Mouse (Mus musculus) heart, postnatal 25 days (tissue): ENCODE data around the gene Sgca. TPM values are rescaled to one million over a fixed set of nuclear protein-coding genes. Genes with fewer than 3 reads are reported as not detected.
"Not testable (repeated sequence)": the region's sequence is repeated elsewhere in the genome, so short reads cannot be mapped to it uniquely, and the experiment has no call there.

Experiments
- DNase-seq: peaks from one replicate; pipeline ENCODE4 v3.0.0; 2022; ENCODE audit warnings: low spot score
- intact Hi-C: fragments of 180-260 bp; cut with DNase I; formaldehyde crosslinking; loops from one replicate; pipeline ENCODE4 v1.15.1; 2025
- total RNA-seq, 2 experiments: library from RNA; stranded (reverse); gene quantifications; 2 replicates each; pipeline ENCODE4 v1.2.3; 2021

Gene Sgca
- 100 to 1,000 TPM; 142 to 163 TPM for total RNA-seq

- intact Hi-C loops: no loop called here
- no peak for DNase-seq
These were observed at the start of gene Sgca for GRCm38 (mm10) chr11:94976199-94976598. Sgca (minus strand) TSS chr11:94976327.

GRCm38 (mm10) chr11:95025227-95026012, 49.3 kb upstream of the Sgca start:
- no peak for DNase-seq
- intact Hi-C loops: no loop called here

- DNase-seq: no peak
- intact Hi-C loops: no loop called here
These were observed 48.5 kb upstream of the Sgca start for GRCm38 (mm10) chr11:95024439-95025184.

GRCm38 (mm10) chr11:95023481-95023880, 47.4 kb upstream of the Sgca start:
- DNase-seq: no peak
- intact Hi-C loops: no loop called here

GRCm38 (mm10) chr11:95022237-95022992, 46.3 kb upstream of the Sgca start:
- intact Hi-C loops: no loop called here
- DNase-seq: no peak

GRCm38 (mm10) chr11:95015484-95015883, 39.4 kb upstream of the Sgca start:
- DNase-seq: no peak

GRCm38 (mm10) chr11:95012487-95012886, 36.4 kb upstream of the Sgca start:
- no peak for DNase-seq
- intact Hi-C loops: no loop called here

More at GRCm38 (mm10) chr11:95015484-95015883, 39.4 kb upstream of the Sgca start:
- intact Hi-C loops: no loop called here

- DNase-seq: no peak
- intact Hi-C loops: no loop called here
These were observed 35.9 kb upstream of the Sgca start for GRCm38 (mm10) chr11:95012075-95012474.

GRCm38 (mm10) chr11:95011416-95011815, 35.3 kb upstream of the Sgca start:
- intact Hi-C loops: no loop called here
- DNase-seq: no peak

- intact Hi-C loops, DNase-seq: not testable (repeated sequence)
These were observed 34.8 kb upstream of the Sgca start for GRCm38 (mm10) chr11:95010841-95011403.

GRCm38 (mm10) chr11:95010141-95010739, 34.1 kb upstream of the Sgca start:
- DNase-seq: no peak

GRCm38 (mm10) chr11:95009629-95010014, 33.5 kb upstream of the Sgca start, which contains the start of gene Samd14:
Samd14 (plus strand) TSS chr11:95009879.
- DNase-seq: no peak
- intact Hi-C loops: no loop called here

More at GRCm38 (mm10) chr11:95010141-95010739, 34.1 kb upstream of the Sgca start:
- intact Hi-C loops: no loop called here

- intact Hi-C loops: no loop called here
- DNase-seq: no peak
These were observed 32.8 kb upstream of the Sgca start for GRCm38 (mm10) chr11:95008661-95009628.

GRCm38 (mm10) chr11:95007418-95007817, 31.3 kb upstream of the Sgca start:
- DNase-seq: no peak
- intact Hi-C loops: no loop called here

GRCm38 (mm10) chr11:95006525-95007219, 30.5 kb upstream of the Sgca start:
- intact Hi-C loops: no loop called here
- no peak for DNase-seq

GRCm38 (mm10) chr11:95006038-95006437, 29.9 kb upstream of the Sgca start:
- intact Hi-C loops: no loop called here
- no peak for DNase-seq

- intact Hi-C loops: no loop called here
- DNase-seq: no peak
These were observed 28.7 kb upstream of the Sgca start for GRCm38 (mm10) chr11:95004937-95005198.
